Mouse (Mus musculus) megakaryocyte, embryonic 14.5 days (primary cell): ENCODE measurements around the gene Gpr146. TPM values are rescaled to one million over a fixed set of nuclear protein-coding genes. Genes with fewer than 3 reads are reported as not detected.
A peak's percentile ranks its signal among the peaks of the same experiment; 100 is the strongest.
"Not testable (repeated sequence)": the region's sequence is repeated elsewhere in the genome, so short reads cannot be mapped to it uniquely, and the experiment has no call there.

ENCODE experiments used
- H3K27me3 ChIP-seq: replicated peaks from 2 replicates; pipeline ENCODE3; 2012; ENCODE audit warnings: inconsistent platforms
- H3K36me3 ChIP-seq: replicated peaks from 2 replicates; pipeline ENCODE3; 2012; ENCODE audit warnings: low read length, inconsistent platforms, mixed read lengths
- H3K4me1 ChIP-seq: 2 replicates; pipeline ENCODE4 v1.6.1; 2012; ENCODE audit warnings: inconsistent platforms
- H3K4me3 ChIP-seq: replicated peaks from 2 replicates; pipeline ENCODE3; 2012; ENCODE audit warnings: moderate library complexity, mild to moderate bottlenecking, inconsistent platforms
- H3K9me3 ChIP-seq: 2 replicates; pipeline ENCODE4 v1.6.1; 2012; ENCODE audit warnings: inconsistent platforms
- FLI1 ChIP-seq: IDR thresholded peaks from 2 replicates; pipeline ENCODE4 v1.6.1; 2012; ENCODE audit warnings: low read length, inconsistent platforms, mixed read lengths
- GATA1 ChIP-seq: IDR thresholded peaks from 3 replicates; pipeline ENCODE4 v1.6.1; 2012; ENCODE audit warnings: mixed read lengths, low read length, inconsistent platforms, borderline replicate concordance
- polyA plus RNA-seq: library from polyadenylated mRNA; stranded (reverse); fragments of >175 nt; gene quantifications from 2 replicates; pipeline ENCODE4 v1.2.3, GENCODE M21; 2012; ENCODE audit warnings: low replicate concordance; ENCODE audit not compliant: insufficient read depth

The Gpr146 gene
- polyA plus RNA-seq, 1 experiment: 69.9 TPM

DNA sequence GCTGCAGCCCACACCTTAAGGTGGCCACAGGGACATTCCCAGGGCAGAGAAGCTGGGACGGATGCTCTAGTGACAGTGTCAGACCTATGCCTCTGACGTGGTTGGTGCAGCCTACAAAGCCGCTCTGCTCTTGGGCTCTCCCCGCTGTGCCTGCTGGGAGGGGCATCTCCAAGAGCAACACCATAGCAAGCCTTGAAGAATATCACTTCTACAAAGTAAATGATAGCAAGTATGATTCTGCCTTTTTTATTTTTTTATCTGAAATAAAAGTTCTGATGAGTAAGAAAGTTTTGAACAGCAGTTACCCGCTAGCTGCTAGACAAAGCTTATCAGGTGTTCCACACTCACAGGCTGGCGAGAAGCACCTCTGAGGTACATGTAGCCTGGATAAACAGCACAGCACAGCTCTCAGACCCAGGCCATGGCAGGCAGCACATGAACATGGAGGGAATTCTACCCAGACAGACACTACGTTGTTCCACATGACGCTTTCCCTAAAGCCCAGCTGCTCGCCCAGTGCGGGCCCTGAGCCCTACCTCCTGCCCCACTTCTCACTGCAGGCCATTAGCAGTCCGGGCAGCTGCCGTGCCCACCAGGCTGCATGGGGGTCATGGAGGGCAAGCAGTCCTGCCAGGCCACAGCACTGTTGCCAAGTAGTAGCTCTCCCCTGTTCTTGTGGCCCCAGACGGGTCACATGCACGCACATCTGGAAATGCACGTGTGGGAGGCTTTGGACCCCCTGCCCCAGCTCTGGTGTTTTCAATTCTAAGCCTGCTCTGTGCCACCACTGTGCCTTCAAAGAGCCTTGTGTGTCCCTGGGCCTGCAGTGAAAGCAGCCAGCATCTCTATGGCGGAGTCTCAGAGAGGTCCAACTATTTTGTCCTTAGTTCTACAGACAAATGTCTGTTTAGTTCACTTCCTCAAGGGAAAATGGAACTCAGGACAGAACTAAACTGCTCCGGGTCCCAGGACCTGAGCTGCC is 11.5 kb downstream of the Gpr146 start:
- Histone ChIP-seq H3K27me3 (no peaks in the 10 kb centered on the region), H3K9me3 (no peaks in the 10 kb centered on the region), H3K36me3 (peaks cover 96% of the 10 kb centered on the region), H3K4me1 (peaks cover 98% of the 10 kb centered on the region), H3K4me3 (peak overlapping the region; percentile 81)
- TF ChIP-seq GATA1 (no peak), FLI1 (no peak)

DNA sequence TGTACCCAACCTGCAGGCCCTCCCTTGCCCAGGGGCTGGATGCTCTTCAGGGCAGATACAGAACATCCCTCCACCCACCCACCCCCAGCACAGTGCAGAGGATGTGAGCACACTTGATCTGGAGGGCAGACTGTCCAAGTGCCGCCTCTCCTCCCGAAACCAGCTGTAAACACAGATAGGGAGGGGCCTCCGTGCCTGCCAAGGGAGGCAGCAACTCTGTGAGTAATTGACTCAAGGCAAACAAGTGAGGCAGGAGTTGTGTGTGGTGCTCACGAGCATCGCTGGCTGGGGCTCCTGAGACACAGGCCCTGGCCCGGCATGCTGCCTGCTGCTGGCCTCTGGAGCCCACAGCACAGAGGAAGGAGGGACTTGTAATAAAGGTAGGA is 12.2 kb downstream of the Gpr146 start:
- H3K4me1 ChIP-seq: peaks cover 98% of the 10 kb centered on the region
- TF ChIP-seq FLI1 (no peak), GATA1 (no peak)
- peak overlapping the region; percentile 80 for H3K4me3 ChIP-seq
- no peaks in the 10 kb centered on the region for H3K27me3 ChIP-seq
- H3K9me3 ChIP-seq: no peaks in the 10 kb centered on the region
- peaks cover 96% of the 10 kb centered on the region for H3K36me3 ChIP-seq

DNA sequence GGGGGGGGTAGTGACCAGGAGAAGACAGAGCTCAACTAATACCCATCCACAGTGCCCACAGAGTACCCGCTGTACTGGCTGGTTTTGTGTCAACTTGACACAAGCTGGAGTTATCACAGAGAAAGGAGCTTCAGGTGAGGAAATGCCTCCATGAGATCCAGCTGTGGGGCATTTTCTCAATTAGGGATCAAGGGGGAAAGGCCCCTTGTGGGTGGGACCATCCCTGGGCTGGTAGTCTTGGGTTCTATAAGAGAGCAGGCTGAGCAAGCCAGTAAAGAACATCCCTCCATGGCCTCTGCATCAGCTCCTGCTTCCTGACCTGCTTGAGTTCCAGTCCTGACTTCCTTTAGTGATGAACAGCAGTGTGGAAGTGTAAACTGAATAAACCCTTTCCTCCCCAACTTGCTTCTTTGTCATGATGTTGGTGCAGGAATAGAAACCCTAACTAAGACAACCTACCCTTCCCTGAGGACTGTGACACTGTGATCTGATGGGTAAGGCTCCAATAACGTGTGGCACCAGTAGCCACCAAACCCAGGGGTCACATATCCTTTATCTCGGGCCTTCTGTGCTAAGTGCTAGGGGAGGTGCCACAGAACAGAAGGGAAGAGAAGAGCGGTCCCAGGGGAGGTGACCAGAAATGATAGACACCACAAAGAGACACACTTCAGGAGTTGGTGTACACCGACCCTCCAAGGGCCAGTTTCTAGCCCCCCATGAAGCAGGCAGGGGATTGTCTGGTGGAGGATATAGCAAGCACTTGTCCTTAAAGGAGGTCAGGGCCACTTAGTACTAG is 13.0 kb downstream of the Gpr146 start:
- not testable (repeated sequence) for H3K27me3 ChIP-seq, H3K9me3 ChIP-seq
- peak overlapping the region; percentile 19 for H3K4me3 ChIP-seq
- H3K4me1 ChIP-seq: peaks cover 98% of the 10 kb centered on the region
- peaks cover 96% of the 10 kb centered on the region for H3K36me3 ChIP-seq

DNA sequence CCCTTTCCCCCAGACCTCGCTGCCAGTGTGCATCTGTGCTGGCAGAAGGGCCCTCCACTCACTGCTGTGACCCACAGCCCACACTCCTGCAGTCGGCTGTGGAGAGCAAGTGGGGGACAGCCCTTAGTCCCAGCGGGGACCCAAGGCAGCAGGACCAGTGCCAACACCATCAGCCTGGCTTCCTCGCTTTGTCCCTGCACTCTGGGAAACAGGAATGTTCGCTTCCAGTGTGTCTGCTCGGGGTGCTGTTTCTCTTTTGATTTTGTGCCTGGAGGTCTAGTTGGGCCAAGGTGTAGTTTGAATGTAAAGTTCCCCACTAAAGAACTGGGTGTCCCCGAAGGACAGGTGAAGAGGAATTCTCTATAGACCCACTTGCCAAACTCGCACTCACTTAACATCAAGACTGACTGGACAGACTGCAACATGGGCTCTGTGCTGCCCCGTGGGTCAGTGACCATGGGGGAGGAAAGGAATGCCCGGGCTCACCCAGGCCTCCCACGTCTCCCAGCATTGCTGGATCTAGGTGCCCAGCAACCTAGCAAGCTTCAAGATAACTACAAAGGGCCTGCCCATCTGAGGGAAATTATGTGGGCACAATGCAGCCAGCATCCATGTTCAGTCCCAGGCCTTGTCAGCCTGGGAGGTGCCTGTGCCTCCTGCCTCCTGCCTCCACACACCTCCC is 14.0 kb downstream of the Gpr146 start:
- peaks cover 98% of the 10 kb centered on the region for H3K4me1 ChIP-seq
- peak overlapping the region; percentile 19 for H3K4me3 ChIP-seq
- H3K9me3 ChIP-seq: no peaks in the 10 kb centered on the region
- H3K27me3 ChIP-seq: no peaks in the 10 kb centered on the region
- H3K36me3 ChIP-seq: peaks cover 96% of the 10 kb centered on the region
- TF ChIP-seq FLI1: no peak
- no peak for TF ChIP-seq GATA1

DNA sequence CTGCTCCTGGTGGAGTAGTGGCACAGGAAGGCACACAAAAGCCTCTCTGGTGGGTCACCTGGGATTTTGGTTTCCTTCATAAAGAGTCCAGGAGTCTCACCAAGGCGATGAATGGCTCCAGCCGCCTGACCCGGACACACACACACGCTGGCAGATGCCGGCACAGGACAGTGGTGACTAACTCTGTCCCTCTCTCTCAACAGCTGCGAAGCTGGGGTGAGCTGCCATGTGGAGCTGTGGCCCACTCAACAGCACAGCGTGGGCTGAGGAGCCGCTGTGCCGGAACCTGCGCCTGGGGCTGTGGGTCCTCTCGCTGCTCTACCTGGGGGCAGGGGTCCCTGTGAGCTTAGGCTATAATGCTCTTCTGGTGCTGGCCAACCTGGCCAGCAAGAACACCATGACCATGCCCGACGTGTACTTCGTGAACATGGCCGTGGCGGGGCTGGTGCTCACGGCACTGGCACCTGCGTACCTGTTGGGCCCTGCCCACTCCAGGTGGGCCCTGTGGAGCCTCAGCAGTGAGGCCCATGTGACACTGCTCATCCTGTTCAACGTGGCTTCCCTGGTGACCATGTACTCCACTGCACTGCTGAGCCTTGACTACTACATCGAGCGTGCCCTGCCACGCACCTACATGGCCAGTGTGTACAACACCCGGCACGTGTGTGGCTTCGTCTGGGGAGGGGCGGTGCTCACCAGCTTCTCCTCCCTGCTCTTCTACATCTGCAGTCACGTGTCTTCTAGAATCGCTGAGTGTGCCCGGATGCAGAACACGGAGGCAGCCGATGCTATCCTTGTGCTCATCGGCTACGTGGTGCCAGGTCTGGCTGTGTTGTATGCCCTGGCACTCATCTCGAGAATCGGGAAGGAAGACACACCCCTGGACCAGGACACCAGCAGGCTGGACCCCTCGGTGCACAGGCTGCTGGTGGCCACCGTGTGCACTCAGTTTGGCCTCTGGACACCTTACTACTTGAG is 15.0 kb downstream of the Gpr146 start:
- no peaks in the 10 kb centered on the region for H3K9me3 ChIP-seq
- TF ChIP-seq FLI1 (no peak), GATA1 (no peak)
- peaks cover 98% of the 10 kb centered on the region for H3K4me1 ChIP-seq
- peaks cover 94% of the 10 kb centered on the region for H3K36me3 ChIP-seq
- H3K27me3 ChIP-seq: no peaks in the 10 kb centered on the region
- H3K4me3 ChIP-seq: peak overlapping the region; percentile 29

DNA sequence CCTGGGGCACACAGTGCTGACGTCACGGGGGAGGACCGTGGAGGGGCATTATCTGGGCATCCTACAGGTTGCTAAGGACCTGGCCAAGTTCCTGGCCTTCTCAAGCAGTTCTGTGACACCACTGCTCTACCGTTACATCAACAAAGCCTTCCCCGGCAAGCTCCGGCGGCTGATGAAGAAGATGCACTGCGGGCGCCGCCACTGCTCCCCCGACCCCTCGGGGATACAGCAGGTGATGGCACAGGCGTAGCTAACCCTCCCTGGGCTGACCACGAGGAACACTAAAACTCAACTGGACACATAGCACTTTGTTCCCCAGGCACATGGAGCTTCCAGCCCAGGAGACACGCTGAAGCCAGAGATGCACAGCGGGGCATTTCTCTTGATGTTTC is 15.7 kb downstream of the Gpr146 start:
- H3K27me3 ChIP-seq: no peaks in the 10 kb centered on the region
- H3K4me1 ChIP-seq: peaks cover 98% of the 10 kb centered on the region
- TF ChIP-seq GATA1 (no peak), FLI1 (no peak)
- H3K9me3 ChIP-seq: no peaks in the 10 kb centered on the region
- H3K4me3 ChIP-seq: peak overlapping the region; percentile 29
- peaks cover 90% of the 10 kb centered on the region for H3K36me3 ChIP-seq

DNA sequence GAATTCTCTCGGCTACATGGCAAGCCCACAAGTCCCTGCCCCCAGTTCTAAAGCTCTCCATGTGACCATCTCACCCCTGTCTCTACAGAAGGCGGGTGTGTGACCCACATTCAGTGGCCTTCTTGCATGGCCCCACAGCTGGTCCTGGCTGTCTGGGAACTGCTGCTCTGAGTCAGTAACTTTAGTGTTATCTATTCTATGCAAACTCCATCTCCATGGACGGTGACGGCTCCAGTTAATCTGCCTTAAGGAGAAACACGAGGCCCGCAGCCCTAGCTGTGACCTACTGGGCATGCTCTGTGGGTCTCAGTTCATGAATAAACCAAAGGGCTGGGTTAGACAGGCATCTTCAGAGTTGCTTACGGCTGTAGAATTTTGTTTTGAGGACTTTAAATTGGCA is 16.9 kb downstream of the Gpr146 start:
- Histone ChIP-seq H3K9me3 (no peaks in the 10 kb centered on the region), H3K4me1 (peaks cover 98% of the 10 kb centered on the region), H3K36me3 (peaks cover 85% of the 10 kb centered on the region), H3K4me3 (no peak overlapping the region), H3K27me3 (no peaks in the 10 kb centered on the region)
- TF ChIP-seq GATA1: no peak
- no peak for TF ChIP-seq FLI1

DNA sequence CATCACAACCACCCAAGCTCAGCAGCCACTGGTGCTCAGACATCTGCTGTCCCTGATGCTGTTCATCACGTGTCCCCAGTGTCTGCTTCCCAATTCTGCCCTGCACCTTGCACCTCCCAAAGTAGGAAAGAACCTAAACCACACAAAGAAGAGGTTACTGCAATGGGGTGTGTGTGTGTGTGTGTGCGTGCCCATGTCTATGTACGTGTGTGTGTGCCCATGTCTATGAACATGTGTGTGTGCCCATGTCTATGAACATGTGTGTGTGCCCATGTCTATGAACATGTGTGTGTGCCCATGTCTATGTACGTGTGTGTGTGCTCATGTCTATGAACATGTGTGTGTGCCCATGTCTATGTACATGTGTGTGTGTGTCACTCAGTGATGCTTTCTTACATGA is 18.0 kb downstream of the Gpr146 start:
- Histone ChIP-seq H3K4me1 (peaks cover 100% of the 10 kb centered on the region), H3K27me3 (no peaks in the 10 kb centered on the region), H3K36me3 (peaks cover 88% of the 10 kb centered on the region), H3K9me3 (no peaks in the 10 kb centered on the region), H3K4me3 (peak overlapping the region; percentile 38)
- TF ChIP-seq FLI1 (no peak), GATA1 (no peak)
